27 mouse cellular contexts compared by ENCODE assay signal in genomic region chr5:72860899-72861298, GRCm38 (mm10). TPM values are rescaled to one million over a fixed set of nuclear protein-coding genes. Genes with fewer than 3 reads are reported as not detected.
DNase-seq lines count a peak whose midpoint lies in the region; ATAC-seq and TF ChIP-seq lines count a peak whose summit lies in the region.
"Had no signal": no experiment of that assay in that cellular context is flagged by ENCODE, and none has a peak within 500 bp of the region (broad histone marks: within the 10 kb centered on the region; RNA-seq: fewer than 3 reads in every experiment).

No protein-coding gene starts in this region.

- no peaks in the 10 kb centered on the region for H3K4me1 ChIP-seq in heart, embryonic 10.5 days
- no peaks in the 10 kb centered on the region for H3K4me1 ChIP-seq in lung, adult 2 months (ENCODE audit: control insufficient read depth, insufficient read depth, low read length)
- H3K4me1 ChIP-seq in kidney, embryonic 16.5 days (ENCODE audit: insufficient read depth, low read length) = peaks cover 21% of the 10 kb centered on the region

- DNase-seq in heart, adult 11 months = peak; percentile 61
- no peak for DNase-seq in heart, embryonic 10.5 days (ENCODE audit: low spot score)
- peak; percentile 20 for DNase-seq in lung, postnatal 10 days
- DNase-seq in lung, adult 2 months = no peak
- DNase-seq: adrenal gland, adult 2 months; cerebellum, adult 18-20 months; cerebellum, postnatal 14 days; forebrain, postnatal 0 days; gastrocnemius, postnatal 25 days; heart, adult 2 months; heart, postnatal 36 days; layer of hippocampus, postnatal 36 days; liver, postnatal 0 days; lung, postnatal 14 days; right cerebral cortex, adult 18-20 months; right cerebral cortex, postnatal 4 days; thymus, adult 18-20 months had no signal

- H3K27me3 ChIP-seq in heart, embryonic 10.5 days (ENCODE audit: insufficient read depth, poor library complexity, severe bottlenecking) = no peaks in the 10 kb centered on the region
- no peaks in the 10 kb centered on the region for H3K27me3 ChIP-seq in kidney, embryonic 16.5 days (ENCODE audit: insufficient read depth, low read length)

- no peak for TF ChIP-seq POLR2A in lung, adult 2 months (IDR thresholded peaks at IDR 0.05; ENCODE audit: borderline replicate concordance, extremely low read depth, low read depth, low read length)

- no peak for TF ChIP-seq CTCF in lung, adult 2 months (IDR thresholded peaks at IDR 0.05; ENCODE audit: insufficient read depth, low read length)

- no peak overlapping the region for H3K4me3 ChIP-seq in heart, embryonic 10.5 days
- no peak overlapping the region for H3K4me3 ChIP-seq in lung, adult 2 months (replicated peaks; ENCODE audit: extremely low read depth, low read depth, low read length)
- H3K4me3 ChIP-seq in kidney, embryonic 16.5 days (ENCODE audit: low read length) = no peak overlapping the region
- no peak overlapping the region for H3K4me3 ChIP-seq in macrophage (ENCODE audit: inconsistent target)
- H3K4me3 ChIP-seq: embryonic facial prominence, embryonic 12.5 days; heart, adult 2 months; limb, embryonic 12.5 days had no signal

- no peak overlapping the region for H3K9ac ChIP-seq in kidney, embryonic 16.5 days (replicated peaks; ENCODE audit: low read length)
- H3K9ac ChIP-seq: embryonic facial prominence, embryonic 12.5 days; forebrain, postnatal 0 days; hindbrain, embryonic 14.5 days; limb, embryonic 12.5 days; liver, postnatal 0 days had no signal

- WGBS in heart, embryonic 10.5 days = 73% methylated on average over 8 of the region's 8 CpGs
- WGBS in lung, adult 2 months = 77% methylated on average over 8 of the region's 8 CpGs
- WGBS in kidney, embryonic 16.5 days = 49% methylated on average over 8 of the region's 8 CpGs
- WGBS in macrophage (ENCODE audit: missing documents) = 96% methylated on average over 8 of the region's 8 CpGs

- H3K36me3 ChIP-seq in heart, embryonic 10.5 days = peaks cover 5% of the 10 kb centered on the region; the same call in 1 of the 2 replicates
- H3K36me3 ChIP-seq in kidney, embryonic 16.5 days (ENCODE audit: insufficient read depth, low read length) = no peaks in the 10 kb centered on the region
- 0 out of 2 replicates have a peak, but pooled peaks cover 7% of the 10 kb centered on the region for H3K36me3 ChIP-seq in macrophage (ENCODE audit: inconsistent target)
- H3K36me3 ChIP-seq: embryonic facial prominence, embryonic 12.5 days; limb, embryonic 12.5 days had no signal

- no peaks in the 10 kb centered on the region for H3K9me3 ChIP-seq in heart, embryonic 10.5 days
- peaks cover 6% of the 10 kb centered on the region; the same call in 1 of the 2 replicates for H3K9me3 ChIP-seq in kidney, embryonic 16.5 days (ENCODE audit: low read length)
- H3K9me3 ChIP-seq: embryonic facial prominence, embryonic 12.5 days had no signal

- H3K27ac ChIP-seq in heart, embryonic 10.5 days = no peak overlapping the region
- no peak overlapping the region for H3K27ac ChIP-seq in kidney, embryonic 16.5 days (ENCODE audit: low read length)
- H3K27ac ChIP-seq in macrophage = peak overlapping the region; percentile 76
- H3K27ac ChIP-seq: embryonic facial prominence, embryonic 12.5 days; heart, adult 2 months; hindbrain, embryonic 14.5 days; limb, embryonic 12.5 days had no signal

- H3K79me2 ChIP-seq in macrophage (ENCODE audit: inconsistent target) = peaks cover 100% of the 10 kb centered on the region

- ATAC-seq in kidney, embryonic 16.5 days (ENCODE audit: low FRiP score, low TSS enrichment) = peak; percentile 69; the same call in 1 of the 2 replicates
- ATAC-seq in cerebellum, adult (ENCODE audit: insufficient number of reproducible peaks, low FRiP score, low TSS enrichment) = no peak
- no peak for ATAC-seq in megakaryocyte progenitor cell, adult 5-6 weeks (replicated peaks; ENCODE audit: poor library complexity)
- ATAC-seq: forebrain, postnatal 0 days; inflammation-experienced regulatory T-cells, adult 6 months; liver, postnatal 0 days; midbrain, embryonic 16.5 days had no signal

- H3K4me2 ChIP-seq in kidney, embryonic 16.5 days (replicated peaks; ENCODE audit: low read depth, low read length) = no peak overlapping the region
- H3K4me2 ChIP-seq: embryonic facial prominence, embryonic 12.5 days; hindbrain, embryonic 14.5 days; limb, embryonic 12.5 days; liver, embryonic 11.5 days had no signal

RNA-seq across cellular contexts. Expression of gene Tec, which starts 7.4 kb away (rescaled TPM):
- 7.5 and 12.1 TPM in 2 replicates for polyA plus RNA-seq in heart, embryonic 10.5 days (2016; fragmentation: Nextera tagmentation; extraction: Ambion mirVana)
- 3.0 and 4.2 TPM in 2 replicates for polyA plus RNA-seq in lung, adult 2 months (2012; rRNA removed)
- 11.2 and 12.1 TPM in 2 replicates for polyA plus RNA-seq in kidney, embryonic 16.5 days (2015; fragmentation: Nextera tagmentation; extraction: Ambion mirVana)
- 100 to 1,000 TPM in 25 of 26 experiments, 10 to 100 TPM in 1; 90.4 to 656 (median 263) TPM for total RNA-seq in macrophage (2018; cell fraction: chromatin; rRNA removed)
- 10 to 100 TPM; 26.8 to 77.1 (median 51.1) TPM for total RNA-seq in macrophage (2018; cell fraction: cytosol; rRNA removed)
- 100 to 1,000 TPM in 13 of 26 experiments, 10 to 100 TPM in 13; 37.0 to 278 (median 131) TPM for total RNA-seq in macrophage (2018; cell fraction: nucleus; rRNA removed)
- 53.1 to 81.3 TPM (median 56.1 TPM) in 3 replicates for polyA plus RNA-seq in macrophage (2018)
- total RNA-seq in megakaryocyte progenitor cell, adult 5-6 weeks (2015) = 23.4 and 23.5 TPM in 2 replicates
- 33.4 and 42.2 TPM in 2 replicates for total RNA-seq in megakaryocyte progenitor cell, adult 5-6 weeks (2017)

RNA-seq across cellular contexts. Expression of gene Slain2, which starts 53.2 kb away (rescaled TPM):
- 18.1 and 21.0 TPM in 2 replicates for polyA plus RNA-seq in heart, embryonic 10.5 days (2016; fragmentation: Nextera tagmentation; extraction: Ambion mirVana)
- 21.9 and 35.1 TPM in 2 replicates for polyA plus RNA-seq in lung, adult 2 months (2012; rRNA removed)
- 11.8 and 12.6 TPM in 2 replicates for polyA plus RNA-seq in kidney, embryonic 16.5 days (2015; fragmentation: Nextera tagmentation; extraction: Ambion mirVana)
- 10 to 100 TPM; 28.1 to 66.6 (median 39.8) TPM for total RNA-seq in macrophage (2018; cell fraction: chromatin; rRNA removed)
- 10 to 100 TPM; 26.4 to 45.7 (median 34.2) TPM for total RNA-seq in macrophage (2018; cell fraction: cytosol; rRNA removed)
- total RNA-seq in macrophage (2018; cell fraction: nucleus; rRNA removed) = 10 to 100 TPM; 22.1 to 65.2 (median 35.6) TPM
- polyA plus RNA-seq in macrophage (2018) = 21.7 to 48.1 TPM (median 30.2 TPM) in 3 replicates
- total RNA-seq in megakaryocyte progenitor cell, adult 5-6 weeks (2015) = 43.2 and 48.5 TPM in 2 replicates
- 48.0 and 58.0 TPM in 2 replicates for total RNA-seq in megakaryocyte progenitor cell, adult 5-6 weeks (2017)

Comparison
In these comparisons a context has a peak if more than half of its experiments do, and no peak if none do; other contexts are left out.
1. DNase-seq: peak in heart, adult 11 months (single experiment) and lung, postnatal 10 days (single experiment); none in heart, embryonic 10.5 days (single experiment) and lung, adult 2 months (single experiment).